Mouse (Mus musculus) C2C12 (cell line): Measurements from ENCODE around the gene Fbxw4. TPM values are rescaled to one million over a fixed set of nuclear protein-coding genes. Genes with fewer than 3 reads are reported as not detected.
A peak's percentile ranks its signal among the peaks of the same experiment; 100 is the strongest.

Source experiments
- H3K27me3 ChIP-seq: one replicate; pipeline ENCODE4 v1.6.1; 2011; ENCODE audit not compliant: control insufficient read depth, insufficient read depth, insufficient read length
- H3K36me3 ChIP-seq: one replicate; pipeline ENCODE4 v1.6.1; 2011; ENCODE audit not compliant: control insufficient read depth, insufficient read depth
- H3K4me3 ChIP-seq: one replicate; pipeline ENCODE4 v1.5.1; 2011; ENCODE audit warnings: mild to moderate bottlenecking, control low read depth; ENCODE audit not compliant: poor library complexity, insufficient read depth, severe bottlenecking
- H3K79me2 ChIP-seq: one replicate; pipeline ENCODE4 v1.6.1; 2011; ENCODE audit not compliant: control insufficient read depth, insufficient read depth
- H3K79me3 ChIP-seq: one replicate; pipeline ENCODE4 v1.6.1; 2011; ENCODE audit warnings: low read depth, control low read depth
- H3ac ChIP-seq: one replicate; pipeline ENCODE3; 2011; ENCODE audit warnings: low read depth; ENCODE audit not compliant: control insufficient read depth, insufficient read length
- CEBPB ChIP-seq: IDR thresholded peaks from one replicate; pipeline ENCODE4 v1.6.1; 2011; ENCODE audit warnings: low read depth, mild to moderate bottlenecking, control low read depth, moderate library complexity
- CTCF ChIP-seq: IDR thresholded peaks from one replicate; pipeline ENCODE4 v1.5.1; 2011; ENCODE audit not compliant: control insufficient read depth, insufficient read depth, insufficient read length
- FOSL1 ChIP-seq: IDR thresholded peaks from one replicate; pipeline ENCODE4 v1.8.0; 2011; ENCODE audit warnings: mild to moderate bottlenecking, low read length; ENCODE audit not compliant: poor library complexity, insufficient read depth, severe bottlenecking
- MAX ChIP-seq: IDR thresholded peaks from one replicate; pipeline ENCODE4 v1.6.1; 2011; ENCODE audit warnings: mild to moderate bottlenecking, control low read depth
- MYOD1 ChIP-seq: IDR thresholded peaks from one replicate; pipeline ENCODE4 v1.6.1; 2011; ENCODE audit warnings: low read depth; ENCODE audit not compliant: control insufficient read depth, insufficient read length
- MYOG ChIP-seq: IDR thresholded peaks from one replicate; pipeline ENCODE4 v1.6.1; 2011; ENCODE audit not compliant: control insufficient read depth, insufficient read length; ENCODE audit errors: extremely low read depth
- USF1 ChIP-seq: IDR thresholded peaks from one replicate; pipeline ENCODE4 v1.6.1; 2011; ENCODE audit warnings: low read depth, mild to moderate bottlenecking, control low read depth, moderate library complexity
- polyA plus RNA-seq: library from polyadenylated mRNA; unstranded; fragments of >200 nt; fragmentation: generic; extraction: Trizol; gene quantifications from one replicate; pipeline ENCODE4 v1.2.1, GENCODE M21; 2012; ENCODE audit warnings: missing spikeins

Fbxw4 gene
- polyA plus RNA-seq, 1 experiment = 19.3 TPM

DNA sequence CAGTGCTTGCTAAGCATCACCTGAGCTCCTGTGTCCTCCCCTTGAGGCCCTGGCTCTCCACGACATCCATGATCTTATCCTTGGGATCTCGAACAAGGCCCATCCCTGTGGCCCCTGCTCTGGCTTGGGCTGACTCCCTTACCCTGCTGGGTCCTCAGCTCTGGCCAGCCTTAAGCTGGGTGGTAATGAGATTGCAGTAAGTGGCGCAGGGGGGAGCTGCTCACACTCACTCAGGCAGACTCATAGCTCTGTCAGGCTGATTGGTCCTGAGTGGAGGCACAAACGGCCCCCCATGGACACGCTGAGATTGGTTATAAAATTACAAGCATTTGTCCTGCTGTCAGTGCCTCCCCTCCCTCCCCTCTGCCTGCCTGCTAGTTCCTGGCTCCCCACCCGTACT, 124.2 kb downstream of the Fbxw4 start:
- H3K4me3 ChIP-seq = no peak overlapping the region
- TF ChIP-seq MAX (no peak), USF1 (no peak), MYOD1 (no peak), MYOG (no peak), CTCF (no peak), FOSL1 (no peak), CEBPB (no peak)
- peaks cover 4% of the 10 kb centered on the region for H3K27me3 ChIP-seq
- no peaks in the 10 kb centered on the region for H3K79me2 ChIP-seq
- H3ac ChIP-seq = no peak overlapping the region
- H3K79me3 ChIP-seq = no peaks in the 10 kb centered on the region
- H3K36me3 ChIP-seq = no peaks in the 10 kb centered on the region

DNA sequence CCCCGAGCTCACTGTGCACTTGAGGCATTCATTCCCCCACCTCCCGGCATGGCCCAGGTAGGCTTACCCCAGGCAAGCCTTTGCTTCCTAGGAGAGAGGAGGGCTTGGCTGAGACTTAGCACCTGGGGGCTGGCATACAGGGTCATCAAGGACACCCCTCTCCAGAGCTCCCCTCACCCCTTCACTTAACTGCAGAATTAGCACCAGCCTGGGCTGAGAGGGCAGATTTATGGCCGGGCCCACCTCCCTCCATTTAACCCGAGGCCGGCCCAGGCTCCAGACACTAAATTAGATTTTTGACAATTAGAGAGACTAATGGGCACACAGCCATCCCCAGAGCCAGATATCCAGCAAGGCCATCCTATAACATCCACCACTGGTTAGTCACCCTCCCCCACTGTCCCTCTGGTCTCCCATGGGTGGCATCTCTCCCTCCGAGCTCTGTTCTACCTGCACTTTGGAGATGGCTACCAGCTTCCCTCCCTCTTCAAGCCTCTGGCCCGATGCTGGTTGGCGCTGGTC, 124.8 kb downstream of the Fbxw4 start:
- H3K79me2 ChIP-seq = no peaks in the 10 kb centered on the region
- H3ac ChIP-seq = no peak overlapping the region
- no peak overlapping the region for H3K4me3 ChIP-seq
- H3K36me3 ChIP-seq = no peaks in the 10 kb centered on the region
- TF ChIP-seq MAX (no peak), CTCF (no peak), CEBPB (no peak), USF1 (no peak), MYOD1 (no peak)
- H3K79me3 ChIP-seq = no peaks in the 10 kb centered on the region
- peaks cover 4% of the 10 kb centered on the region for H3K27me3 ChIP-seq

DNA sequence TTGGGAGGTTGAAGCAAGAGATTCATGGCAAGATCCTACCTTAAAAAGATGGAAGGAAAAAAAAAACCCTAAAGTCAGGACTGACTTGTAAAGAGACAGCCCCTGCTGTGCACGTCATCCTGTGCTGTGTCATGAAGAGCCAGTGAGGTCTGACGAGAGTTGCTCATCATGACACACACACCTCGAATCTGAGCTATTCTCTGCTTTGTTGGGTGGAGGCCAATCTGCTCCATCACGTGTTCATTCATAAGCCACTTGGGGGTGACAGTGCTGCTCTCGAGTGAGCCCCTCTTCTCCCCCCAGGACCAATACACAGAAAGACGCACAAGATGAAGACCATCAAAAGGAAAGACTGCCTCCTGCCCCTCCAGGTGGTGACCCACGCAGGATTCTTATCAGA, 126.5 kb downstream of the Fbxw4 start:
- Histone ChIP-seq H3K79me3 (no peaks in the 10 kb centered on the region), H3K27me3 (peaks cover 4% of the 10 kb centered on the region), H3ac (no peak overlapping the region), H3K36me3 (no peaks in the 10 kb centered on the region), H3K79me2 (no peaks in the 10 kb centered on the region), H3K4me3 (no peak overlapping the region)
- TF ChIP-seq USF1 (peak; percentile 73), CTCF (no peak)

DNA sequence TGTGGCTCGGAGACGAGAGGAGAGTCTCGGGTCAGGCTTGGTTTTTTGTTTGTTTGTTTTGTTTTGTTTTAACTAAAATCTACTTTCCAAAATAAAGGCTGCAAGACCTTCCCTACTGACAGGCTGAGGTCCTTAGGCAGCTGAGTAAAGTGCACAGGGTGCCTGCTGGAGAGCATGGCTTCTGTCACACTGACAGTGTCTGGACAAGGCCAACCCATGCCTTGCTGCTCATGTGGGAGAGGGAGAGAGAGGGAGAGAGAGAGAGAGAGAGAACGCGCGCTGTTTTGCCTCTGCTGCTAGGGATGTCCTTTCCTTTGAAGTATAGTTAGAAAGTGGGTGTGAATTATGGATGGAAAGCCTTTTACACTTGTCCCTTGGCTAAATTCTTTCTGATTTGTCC, 128.6 kb downstream of the Fbxw4 start:
- no peaks in the 10 kb centered on the region for H3K79me2 ChIP-seq
- H3K27me3 ChIP-seq = peaks cover 4% of the 10 kb centered on the region
- no peak overlapping the region for H3ac ChIP-seq
- H3K79me3 ChIP-seq = no peaks in the 10 kb centered on the region
- TF ChIP-seq MYOG (no peak), MYOD1 (no peak), USF1 (no peak), CTCF (no peak), CEBPB (no peak), FOSL1 (no peak), MAX (no peak)
- no peak overlapping the region for H3K4me3 ChIP-seq
- no peaks in the 10 kb centered on the region for H3K36me3 ChIP-seq

DNA sequence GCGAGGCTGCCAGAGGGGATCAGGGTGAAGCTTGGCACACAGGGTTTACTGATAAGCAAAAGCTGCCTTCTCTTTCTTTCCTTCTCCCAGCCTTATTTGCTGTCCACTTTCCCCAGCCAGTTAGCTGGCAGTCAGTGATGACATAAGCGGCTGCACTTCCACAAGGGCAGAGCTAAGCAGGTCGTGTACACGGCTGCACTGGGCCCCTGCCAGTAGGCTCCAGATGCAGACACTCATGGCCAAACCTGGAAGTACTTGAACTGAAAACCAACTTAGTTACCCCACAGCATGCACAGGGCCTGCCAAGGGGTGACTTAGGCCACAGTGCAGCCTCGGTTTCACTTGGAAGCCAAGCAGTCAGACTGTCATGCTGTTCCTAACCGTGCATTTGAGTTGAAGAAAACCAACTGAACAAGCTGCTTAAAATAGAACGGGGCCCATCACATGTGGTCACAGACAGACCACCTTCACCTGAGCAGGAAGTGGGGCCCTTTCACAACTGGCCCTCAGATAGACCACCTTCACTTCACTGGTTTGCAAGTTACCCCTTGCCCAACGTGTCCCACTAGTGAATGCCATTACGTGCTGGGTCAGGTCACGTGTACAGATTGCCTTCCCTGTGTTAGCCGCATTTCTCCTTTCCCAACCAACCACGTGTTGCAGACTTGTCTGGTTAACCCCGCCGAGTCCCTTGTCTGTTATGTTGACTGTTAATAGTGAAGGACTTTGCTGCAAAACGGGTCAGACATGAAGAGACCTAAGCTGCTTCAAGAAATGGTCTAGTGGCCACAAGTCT, 129.7 kb downstream of the Fbxw4 start:
- no peak overlapping the region for H3K4me3 ChIP-seq
- no peaks in the 10 kb centered on the region for H3K79me3 ChIP-seq
- no peaks in the 10 kb centered on the region for H3K79me2 ChIP-seq
- TF ChIP-seq FOSL1 = no peak
- TF ChIP-seq MAX = no peak
- TF ChIP-seq CTCF = no peak
- TF ChIP-seq MYOD1 = no peak
- no peak for TF ChIP-seq USF1
- no peak for TF ChIP-seq MYOG
- TF ChIP-seq CEBPB = no peak
- no peaks in the 10 kb centered on the region for H3K27me3 ChIP-seq
- H3K36me3 ChIP-seq = no peaks in the 10 kb centered on the region
- H3ac ChIP-seq = no peak overlapping the region

DNA sequence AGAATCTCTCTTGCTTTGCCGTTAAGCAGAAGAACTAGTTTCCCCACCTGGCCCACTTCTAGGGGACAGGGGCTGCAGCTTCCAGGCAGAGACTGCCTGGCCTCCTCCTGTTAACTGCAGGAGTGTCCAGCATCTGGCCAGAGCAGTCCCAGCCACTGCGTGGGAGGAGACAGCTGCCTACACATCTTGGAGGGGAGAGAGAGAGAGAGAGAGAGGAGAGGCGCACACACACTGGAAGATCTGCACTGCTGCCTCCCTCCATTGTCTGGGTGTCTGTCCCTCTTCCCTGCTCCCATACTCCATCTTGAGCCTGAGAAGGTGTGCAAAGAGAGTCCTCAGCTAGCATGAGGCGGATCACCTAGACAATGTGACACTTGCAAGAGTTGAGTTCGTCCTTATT, 130.8 kb downstream of the Fbxw4 start:
- Histone ChIP-seq H3K27me3 (no peaks in the 10 kb centered on the region), H3K79me3 (no peaks in the 10 kb centered on the region), H3K36me3 (no peaks in the 10 kb centered on the region), H3K4me3 (no peak overlapping the region), H3K79me2 (no peaks in the 10 kb centered on the region), H3ac (no peak overlapping the region)
- TF ChIP-seq MYOD1 = no peak
- TF ChIP-seq USF1 = no peak
- TF ChIP-seq CTCF = no peak
- no peak for TF ChIP-seq MYOG
- no peak for TF ChIP-seq FOSL1
- TF ChIP-seq MAX = no peak

Other genes starting within 250 kb of the Fbxw4 start
- 12.7 TPM for gene Poll, start 99.8 kb downstream of the Fbxw4 start, polyA plus RNA-seq
- 25.7 TPM for gene Gm17018, start 99.7 kb downstream of the Fbxw4 start, polyA plus RNA-seq
- gene Fgf8, start 82.6 kb upstream of the Fbxw4 start, polyA plus RNA-seq = not detected
- 175 TPM for gene Npm3, start 89.3 kb upstream of the Fbxw4 start, polyA plus RNA-seq
- gene Mgea5, start 123.5 kb upstream of the Fbxw4 start, polyA plus RNA-seq = 12.1 TPM
- gene Kcnip2, start 155.7 kb upstream of the Fbxw4 start, polyA plus RNA-seq = not detected